Mouse (Mus musculus): ENCODE results near the gene Edn2. TPM values are rescaled to one million over a fixed set of nuclear protein-coding genes. Genes with fewer than 3 reads are reported as not detected.

The Edn2 gene
- polyA plus RNA-seq (2014; fragmentation: Nextera tagmentation; extraction: Ambion mirVana), result 0.34 and 0.78 TPM in 2 replicates

GRCm38 (mm10) chr4:120161166-120161949 is at the start of gene Edn2:
TSS of gene Edn2 (plus strand) at chr4:120161206.
- H3K4me3 ChIP-seq (ENCODE audit: low read depth, low read length), result no peak within 1 kb of the TSS
- ATAC-seq (ENCODE audit: insufficient read depth) (peak; percentile 79), DNase-seq (peak; percentile 84)
- no peak within 1 kb of the TSS for H3K9ac ChIP-seq
- no peaks in the 10 kb centered on the region for H3K9me3 ChIP-seq (ENCODE audit: low read depth, low read length)
- H3K36me3 ChIP-seq (ENCODE audit: insufficient read depth), result no peaks in the 10 kb centered on the region
- WGBS, result 34% methylated on average over 29 of the region's 29 CpGs
- TF ChIP-seq CTCF (IDR thresholded peaks at IDR 0.05; ENCODE audit: low read depth), result no peak; the same call in 1 of the 2 replicates
- H3K4me1 ChIP-seq (ENCODE audit: insufficient read depth), result peaks cover 4% of the 10 kb centered on the region; the same call in 1 of the 2 replicates
- no peaks in the 10 kb centered on the region for H3K27me3 ChIP-seq (ENCODE audit: insufficient read depth, low read length)
- H3K27ac ChIP-seq (ENCODE audit: low read depth), result no peak within 1 kb of the TSS
- peak within 1 kb of the TSS; percentile 48 for H3K4me2 ChIP-seq

GRCm38 (mm10) chr4:120115516-120115915 is 45.5 kb upstream of the Edn2 start:
- Histone ChIP-seq H3K4me3 (ENCODE audit: low read depth, low read length) (no peak overlapping the region), H3K27me3 (ENCODE audit: insufficient read depth, low read length) (no peaks in the 10 kb centered on the region), H3K9me3 (ENCODE audit: low read depth, low read length) (no peaks in the 10 kb centered on the region), H3K27ac (ENCODE audit: low read depth) (no peak overlapping the region), H3K36me3 (ENCODE audit: insufficient read depth) (no peaks in the 10 kb centered on the region), H3K4me1 (ENCODE audit: insufficient read depth) (no peaks in the 10 kb centered on the region), H3K4me2 (no peak overlapping the region), H3K9ac (no peak overlapping the region)
- ATAC-seq (ENCODE audit: insufficient read depth) (no peak), DNase-seq (no peak)
- TF ChIP-seq CTCF (IDR thresholded peaks at IDR 0.05; ENCODE audit: low read depth), result no peak
- WGBS, result 75% methylated on average over 3 of the region's 3 CpGs

- no peak overlapping the region for H3K27ac ChIP-seq (ENCODE audit: low read depth)
- no peaks in the 10 kb centered on the region for H3K4me1 ChIP-seq (ENCODE audit: insufficient read depth)
- DNase-seq, result no peak
- H3K27me3 ChIP-seq (ENCODE audit: insufficient read depth, low read length), result no peaks in the 10 kb centered on the region
- TF ChIP-seq CTCF (IDR thresholded peaks at IDR 0.05; ENCODE audit: low read depth), result no peak
- no peak overlapping the region for H3K4me3 ChIP-seq (ENCODE audit: low read depth, low read length)
- ATAC-seq (ENCODE audit: insufficient read depth), result no peak
- no peak overlapping the region for H3K9ac ChIP-seq
- 76% methylated on average over 1 of the region's 1 CpGs for WGBS
- no peaks in the 10 kb centered on the region for H3K9me3 ChIP-seq (ENCODE audit: low read depth, low read length)
- H3K36me3 ChIP-seq (ENCODE audit: insufficient read depth), result no peaks in the 10 kb centered on the region
- H3K4me2 ChIP-seq, result no peak overlapping the region
These were observed 44.7 kb upstream of the Edn2 start for GRCm38 (mm10) chr4:120116312-120116711.

- H3K27ac ChIP-seq (ENCODE audit: low read depth), result no peak overlapping the region
- no peak for ATAC-seq (ENCODE audit: insufficient read depth)
- no peaks in the 10 kb centered on the region for H3K36me3 ChIP-seq (ENCODE audit: insufficient read depth)
These were observed 40.7 kb upstream of the Edn2 start for GRCm38 (mm10) chr4:120120276-120120675.

GRCm38 (mm10) chr4:120124656-120125055 is 36.4 kb upstream of the Edn2 start:
- no peaks in the 10 kb centered on the region for H3K9me3 ChIP-seq (ENCODE audit: low read depth, low read length)
- DNase-seq (no peak), ATAC-seq (ENCODE audit: insufficient read depth) (no peak)
- TF ChIP-seq CTCF (IDR thresholded peaks at IDR 0.05; ENCODE audit: low read depth), result no peak
- H3K4me2 ChIP-seq, result no peak overlapping the region
- H3K4me1 ChIP-seq (ENCODE audit: insufficient read depth), result no peaks in the 10 kb centered on the region
- no peak overlapping the region for H3K4me3 ChIP-seq (ENCODE audit: low read depth, low read length)
- WGBS, result 73% methylated on average over 6 of the region's 6 CpGs
- no peak overlapping the region for H3K27ac ChIP-seq (ENCODE audit: low read depth)
- H3K27me3 ChIP-seq (ENCODE audit: insufficient read depth, low read length), result no peaks in the 10 kb centered on the region
- H3K9ac ChIP-seq, result no peak overlapping the region
- no peaks in the 10 kb centered on the region for H3K36me3 ChIP-seq (ENCODE audit: insufficient read depth)

More at GRCm38 (mm10) chr4:120120276-120120675, 40.7 kb upstream of the Edn2 start:
- 33% methylated on average over 8 of the region's 8 CpGs for WGBS
- H3K4me1 ChIP-seq (ENCODE audit: insufficient read depth), result no peaks in the 10 kb centered on the region
- peak; percentile 86 for TF ChIP-seq CTCF (IDR thresholded peaks at IDR 0.05; ENCODE audit: low read depth)
- peak; percentile 69 for DNase-seq
- no peaks in the 10 kb centered on the region for H3K9me3 ChIP-seq (ENCODE audit: low read depth, low read length)
- no peaks in the 10 kb centered on the region for H3K27me3 ChIP-seq (ENCODE audit: insufficient read depth, low read length)
- no peak overlapping the region for H3K9ac ChIP-seq
- no peak overlapping the region for H3K4me2 ChIP-seq
- no peak overlapping the region for H3K4me3 ChIP-seq (ENCODE audit: low read depth, low read length)

GRCm38 (mm10) chr4:120126047-120126446 is 35.0 kb upstream of the Edn2 start:
- no peak overlapping the region for H3K27ac ChIP-seq (ENCODE audit: low read depth)
- H3K27me3 ChIP-seq (ENCODE audit: insufficient read depth, low read length), result no peaks in the 10 kb centered on the region
- DNase-seq, result no peak
- H3K36me3 ChIP-seq (ENCODE audit: insufficient read depth), result no peaks in the 10 kb centered on the region
- H3K4me1 ChIP-seq (ENCODE audit: insufficient read depth), result no peaks in the 10 kb centered on the region
- H3K4me3 ChIP-seq (ENCODE audit: low read depth, low read length), result no peak overlapping the region
- 76% methylated on average over 6 of the region's 6 CpGs for WGBS
- no peaks in the 10 kb centered on the region for H3K9me3 ChIP-seq (ENCODE audit: low read depth, low read length)
- H3K4me2 ChIP-seq, result no peak overlapping the region
- ATAC-seq (ENCODE audit: insufficient read depth), result no peak
- H3K9ac ChIP-seq, result no peak overlapping the region
- TF ChIP-seq CTCF (IDR thresholded peaks at IDR 0.05; ENCODE audit: low read depth), result no peak

GRCm38 (mm10) chr4:120127333-120127732 is 33.7 kb upstream of the Edn2 start:
- Histone ChIP-seq H3K27ac (ENCODE audit: low read depth) (no peak overlapping the region), H3K4me3 (ENCODE audit: low read depth, low read length) (no peak overlapping the region), H3K9me3 (ENCODE audit: low read depth, low read length) (no peaks in the 10 kb centered on the region), H3K4me1 (ENCODE audit: insufficient read depth) (0 out of 2 replicates have a peak, but pooled peaks cover 3% of the 10 kb centered on the region), H3K4me2 (no peak overlapping the region), H3K36me3 (ENCODE audit: insufficient read depth) (no peaks in the 10 kb centered on the region), H3K27me3 (ENCODE audit: insufficient read depth, low read length) (no peaks in the 10 kb centered on the region), H3K9ac (no peak overlapping the region)
- TF ChIP-seq CTCF (IDR thresholded peaks at IDR 0.05; ENCODE audit: low read depth), result no peak
- ATAC-seq (ENCODE audit: insufficient read depth) (no peak), DNase-seq (no peak)
- WGBS, result 82% methylated on average over 3 of the region's 3 CpGs
